Mouse (Mus musculus) stomach, postnatal 0 days (tissue): ENCODE data around the gene Sohlh2. TPM values are rescaled to one million over a fixed set of nuclear protein-coding genes. Genes with fewer than 3 reads are reported as not detected.

ENCODE experiments used
- ATAC-seq: fragments of 200-750 bp; cut with Nextera tagmentation; 2 replicates; pipeline ENCODE4 v1.8.0; 2017; ENCODE audit not compliant: low FRiP score, low TSS enrichment
- DNase-seq: peaks from one replicate; pipeline ENCODE4 v3.0.0-alpha.2; 2016; ENCODE audit warnings: low spot score
- H3K27ac ChIP-seq: fragments of 300-500 bp; sonication (generic); replicated peaks from 2 replicates; pipeline ENCODE4 v1.5.1; 2014; ENCODE audit warnings: mild to moderate bottlenecking, control low read depth
- H3K27me3 ChIP-seq: fragments of 300-500 bp; sonication (generic); 2 replicates; pipeline ENCODE4 v1.6.1; 2014; ENCODE audit warnings: low read length; ENCODE audit not compliant: control insufficient read depth, insufficient read depth
- H3K36me3 ChIP-seq: fragments of 300-500 bp; sonication (generic); 2 replicates; pipeline ENCODE4 v1.6.1; 2014; ENCODE audit warnings: low read length, mixed read lengths; ENCODE audit not compliant: control insufficient read depth, insufficient read depth
- H3K4me1 ChIP-seq: fragments of 300-500 bp; sonication (generic); replicated peaks from 2 replicates; pipeline ENCODE4 v1.6.1; 2014; ENCODE audit warnings: antibody characterized with exemption; ENCODE audit not compliant: control insufficient read depth, insufficient read depth
- H3K4me2 ChIP-seq: fragments of 300-500 bp; sonication (generic); replicated peaks from 2 replicates; pipeline ENCODE4 v1.6.1; 2014; ENCODE audit warnings: low read depth, mild to moderate bottlenecking, control low read depth, moderate library complexity
- H3K4me3 ChIP-seq: fragments of 300-500 bp; sonication (generic); 2 replicates; pipeline ENCODE4 v1.5.1; 2014; ENCODE audit warnings: low read depth, low read length, control low read depth
- H3K9ac ChIP-seq: fragments of 300-500 bp; sonication (generic); 2 replicates; pipeline ENCODE4 v1.6.1; 2014; ENCODE audit warnings: mild to moderate bottlenecking, low read length, control low read depth, mixed read lengths
- H3K9me3 ChIP-seq: fragments of 300-500 bp; sonication (generic); 2 replicates; pipeline ENCODE4 v1.6.1; 2016; ENCODE audit warnings: low read length; ENCODE audit not compliant: control insufficient read depth
- CTCF ChIP-seq: IDR thresholded peaks from 2 replicates; pipeline ENCODE4 v1.5.1; 2016; ENCODE audit warnings: antibody characterized with exemption, low read depth, mild to moderate bottlenecking, moderate library complexity
- EP300 ChIP-seq: optimal IDR thresholded peaks from 2 replicates; pipeline ENCODE3; 2016; ENCODE audit warnings: antibody characterized with exemption
- WGBS: fragments of 180-500 bp; shearing (Covaris S2); extraction: QIAGEN DNeasy Blood & Tissue Kit; methylation state at CpG from one replicate; pipeline ENCODE4 v1.1.7; 2014; 5-methylcytosine and 5-hydroxymethylcytosine counted together
- microRNA-seq: library from miRNA; unstranded; fragments of <30 nt; microRNA quantifications from one replicate; pipeline ENCODE4, GENCODE M21; 2016
- polyA plus RNA-seq: library from polyadenylated mRNA; unstranded; fragments of >200 nt; fragmentation: Nextera tagmentation; extraction: Ambion mirVana; gene quantifications from 2 replicates; pipeline ENCODE4 v1.2.1, GENCODE M21; 2015

Sohlh2 gene
- polyA plus RNA-seq, 1 experiment from 2014 or later, result not detected

DNA sequence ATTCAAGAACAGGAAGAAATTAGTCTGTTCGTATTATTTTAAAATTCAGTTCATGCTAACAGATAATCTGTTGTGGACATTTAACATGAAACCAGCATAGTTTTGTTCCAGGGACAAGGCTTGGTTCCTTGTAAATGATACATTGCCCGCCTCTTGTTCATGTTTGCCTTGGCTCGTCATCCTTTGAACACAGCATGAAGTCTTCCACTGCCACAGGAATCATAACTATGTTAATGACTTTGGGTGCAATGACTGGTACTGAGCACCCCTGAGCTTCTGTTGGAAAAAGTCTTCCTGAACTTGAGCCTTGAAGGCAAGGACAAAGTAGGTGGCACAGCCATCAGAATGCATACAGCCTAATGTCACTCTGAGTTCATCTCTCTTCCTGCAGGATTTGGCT is 66.2 kb downstream of the Sohlh2 start:
- H3K4me2 ChIP-seq, result no peak overlapping the region
- H3K27me3 ChIP-seq, result no peaks in the 10 kb centered on the region
- WGBS, result 74% methylated on average over 3 of the region's 3 CpGs
- no peak for DNase-seq
- no peak overlapping the region for H3K9ac ChIP-seq
- H3K4me1 ChIP-seq, result no peaks in the 10 kb centered on the region
- H3K4me3 ChIP-seq, result no peak overlapping the region
- H3K27ac ChIP-seq, result no peak overlapping the region
- TF ChIP-seq EP300 (no peak), CTCF (no peak)
- ATAC-seq, result no peak
- no peaks in the 10 kb centered on the region for H3K36me3 ChIP-seq
- H3K9me3 ChIP-seq, result no peaks in the 10 kb centered on the region

DNA sequence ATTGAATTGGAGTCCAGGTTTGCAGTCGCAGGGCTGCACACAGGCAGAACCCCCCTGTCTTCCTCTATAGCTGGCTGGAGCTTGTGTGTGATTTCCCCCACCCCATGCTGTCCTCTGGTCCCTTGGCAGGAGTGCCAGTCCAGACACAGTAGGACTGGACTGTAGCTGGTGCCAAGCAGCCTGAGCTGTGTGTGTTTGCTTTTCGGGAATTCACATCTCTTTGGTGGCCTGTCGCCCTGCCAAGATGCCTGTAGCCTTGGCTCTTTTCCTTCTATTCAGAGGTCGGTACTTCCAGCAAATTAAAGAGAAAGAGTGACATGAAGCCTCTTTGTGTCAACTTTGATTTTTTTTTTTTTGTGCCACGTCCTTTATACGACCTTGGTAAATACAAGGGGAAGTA is 66.7 kb downstream of the Sohlh2 start:
- Histone ChIP-seq H3K27ac (no peak overlapping the region), H3K4me1 (no peaks in the 10 kb centered on the region), H3K9me3 (no peaks in the 10 kb centered on the region), H3K36me3 (no peaks in the 10 kb centered on the region), H3K9ac (no peak overlapping the region), H3K27me3 (no peaks in the 10 kb centered on the region), H3K4me3 (no peak overlapping the region), H3K4me2 (no peak overlapping the region)
- no peak for TF ChIP-seq CTCF
- TF ChIP-seq EP300, result no peak
- 55% methylated on average over 6 of the region's 6 CpGs for WGBS
- no peak for ATAC-seq
- no peak for DNase-seq

DNA sequence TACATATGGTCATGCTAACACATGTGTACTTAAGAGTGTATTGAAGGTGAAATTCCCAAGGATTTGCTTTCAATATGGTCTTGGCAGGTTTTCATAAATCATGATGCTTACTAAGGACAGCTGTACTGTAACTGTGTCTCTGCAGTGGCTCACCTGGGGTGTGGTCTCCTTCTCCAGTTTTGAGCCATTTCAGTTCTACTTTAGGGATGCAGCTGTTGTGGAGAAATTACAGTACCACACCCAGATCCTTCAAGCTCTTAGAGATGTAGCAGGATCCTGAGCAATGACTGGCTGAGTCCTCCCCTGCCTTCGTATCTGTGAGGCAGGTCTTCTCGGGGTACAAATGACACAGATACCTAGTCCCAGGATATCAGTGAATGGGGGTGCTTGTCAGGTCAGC is 68.8 kb downstream of the Sohlh2 start:
- H3K9me3 ChIP-seq, result no peaks in the 10 kb centered on the region
- DNase-seq, result no peak

More for the DNA sequence above, 68.8 kb downstream of the Sohlh2 start:
- Histone ChIP-seq H3K4me2 (no peak overlapping the region), H3K4me3 (no peak overlapping the region), H3K9ac (no peak overlapping the region), H3K27ac (no peak overlapping the region), H3K4me1 (no peaks in the 10 kb centered on the region), H3K36me3 (no peaks in the 10 kb centered on the region), H3K27me3 (no peaks in the 10 kb centered on the region)
- WGBS, result 78% methylated on average over 2 of the region's 2 CpGs
- TF ChIP-seq EP300, result no peak
- TF ChIP-seq CTCF, result no peak
- ATAC-seq, result no peak

Small RNA genes lying within 50 kb of the gene (microRNA-seq; reads per million reads assigned to microRNA genes)
- gene Gm22029, result not detected

Other genes with a start within 250 kb of the Sohlh2 start
- 0.32 and 0.67 TPM in 2 replicates for gene Ccna1, start 126.5 kb upstream of the Sohlh2 start, polyA plus RNA-seq
- gene Spg20, start 69.9 kb upstream of the Sohlh2 start, polyA plus RNA-seq, result 14.4 and 16.1 TPM in 2 replicates
- gene Ccdc169, start 44.7 kb upstream of the Sohlh2 start, polyA plus RNA-seq, result 0.05 TPM in 1 of 2 replicates, not detected in the other
- gene Dclk1, start 60.3 kb downstream of the Sohlh2 start, polyA plus RNA-seq, result 4.4 and 4.6 TPM in 2 replicates